Mouse (Mus musculus) CH12.LX (cell line): ENCODE measurements around the gene Serpinb9b.

ENCODE experiments used
- CTCF ChIP-seq, 2 experiments: IDR thresholded peaks in 1 of 2; conservative IDR thresholded peaks in 1 of 2; 2 replicates each; pipeline ENCODE4 v1.5.1; 2011 to 2012; ENCODE audit warnings: low read depth in 2 of 2, low read length in 2 of 2, improper control_type of control experiment in 1 of 2, inconsistent platforms in 1 of 2, mild to moderate bottlenecking in 1 of 2, moderate library complexity in 1 of 2
- EP300 ChIP-seq: IDR thresholded peaks from 2 replicates; pipeline ENCODE4 v1.6.1; 2011; ENCODE audit warnings: low read length, improper control_type of control experiment
- IRF4 ChIP-seq: IDR thresholded peaks from 2 replicates; pipeline ENCODE4 v1.6.1; 2014; ENCODE audit warnings: low read depth, mild to moderate bottlenecking, inconsistent platforms, low read length, improper control_type of control experiment
- MXI1 ChIP-seq: IDR thresholded peaks from 2 replicates; pipeline ENCODE4 v1.6.1; 2011; ENCODE audit warnings: mild to moderate bottlenecking, low read depth, low read length, improper control_type of control experiment
- POLR2AphosphoS2 ChIP-seq: IDR thresholded peaks from 2 replicates; pipeline ENCODE4 v1.6.1; 2011; ENCODE audit warnings: low read depth, low read length, improper control_type of control experiment
- RCOR1 ChIP-seq: conservative IDR thresholded peaks from 2 replicates; pipeline ENCODE4 v1.6.1; 2012; ENCODE audit warnings: low read depth, mild to moderate bottlenecking, inconsistent platforms, low read length, improper control_type of control experiment
- USF1 ChIP-seq: IDR thresholded peaks from 2 replicates; pipeline ENCODE4 v1.6.1; 2014; ENCODE audit warnings: low read depth, mild to moderate bottlenecking, inconsistent platforms, low read length, improper control_type of control experiment
- USF2 ChIP-seq: conservative IDR thresholded peaks from 2 replicates; pipeline ENCODE4 v1.6.1; 2011; ENCODE audit warnings: low read depth, low read length, improper control_type of control experiment
- ZNF384 ChIP-seq: IDR thresholded peaks from 2 replicates; pipeline ENCODE4 v1.6.1; 2012; ENCODE audit warnings: low read depth, low read length, improper control_type of control experiment, inconsistent platforms

GRCm38 (mm10) chr13:33084975-33085694, 57.9 kb downstream of the Serpinb9b start:
- no peak for TF ChIP-seq ZNF384
- TF ChIP-seq RCOR1: no peak
- no peak for TF ChIP-seq EP300
- TF ChIP-seq MXI1: no peak
- no peak for TF ChIP-seq USF2
- no peak for TF ChIP-seq CTCF (conservative IDR thresholded peaks at IDR 0.05 in 1 of 2, IDR thresholded peaks at IDR 0.05 in 1 of 2; ENCODE audit: low read depth in 2 of 2, low read length in 2 of 2)
- no peak for TF ChIP-seq USF1
- no peak for TF ChIP-seq IRF4
- no peak for TF ChIP-seq POLR2AphosphoS2
